Mouse (Mus musculus) frontal cortex, postnatal 25 days (tissue): ENCODE measurements around the gene BC048403.
A peak's percentile ranks its signal among the peaks of the same experiment; 100 is the strongest.

Experiments used
- DNase-seq, 2 experiments: peaks; one replicate each; pipeline ENCODE4 v3.0.0; 2022; ENCODE audit warnings: low spot score in 2 of 2

The BC048403 gene

DNA sequence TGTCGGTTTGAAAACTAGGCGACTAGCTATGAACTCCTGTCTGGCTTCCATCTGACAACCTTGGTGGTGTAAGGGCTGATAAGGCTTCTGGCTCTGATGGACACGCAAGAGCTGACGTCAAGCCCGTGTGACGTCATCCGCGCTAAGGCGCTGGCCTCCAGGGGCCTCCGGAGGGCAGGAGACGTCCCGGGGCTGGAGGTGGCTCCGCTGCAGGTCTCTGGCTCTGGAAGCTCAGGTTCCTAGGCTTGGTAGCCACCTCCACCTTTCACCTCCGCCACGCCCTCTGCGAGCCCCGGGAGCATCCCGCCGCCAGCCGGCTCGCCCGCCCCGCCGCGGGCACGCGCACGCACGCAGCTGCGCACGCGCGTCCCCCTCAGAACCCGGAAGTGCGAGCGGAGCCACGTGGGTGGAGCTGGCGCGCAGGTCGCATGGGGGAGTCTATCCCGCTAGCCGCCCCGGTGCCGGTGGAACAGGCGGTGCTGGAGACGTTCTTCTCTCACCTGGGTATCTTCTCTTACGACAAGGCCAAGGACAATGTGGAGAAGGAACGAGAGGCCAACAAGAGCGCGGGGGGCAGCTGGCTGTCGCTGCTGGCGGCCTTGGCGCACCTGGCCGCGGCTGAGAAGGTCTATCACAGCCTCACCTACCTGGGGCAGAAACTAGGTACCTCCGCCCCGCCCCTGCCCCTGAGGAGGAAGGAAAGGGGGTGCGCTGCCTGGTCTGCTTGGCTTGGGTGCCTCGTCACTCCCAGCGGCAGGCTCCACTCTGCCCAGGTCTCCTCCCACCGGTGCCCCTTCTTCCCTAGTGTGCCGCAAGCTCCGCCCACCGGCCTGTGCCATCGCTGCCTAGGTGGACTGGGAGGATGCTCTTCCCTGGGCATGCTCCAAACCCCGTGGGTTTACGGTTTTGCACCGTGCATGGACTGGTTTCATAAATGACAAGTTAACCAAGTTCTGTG lies at the start of gene BC048403:
TSS of gene BC048403 (plus strand) at position 390 of the 958 bp plus-strand sequence.
- peak; percentile 68 to 76 for DNase-seq

DNA sequence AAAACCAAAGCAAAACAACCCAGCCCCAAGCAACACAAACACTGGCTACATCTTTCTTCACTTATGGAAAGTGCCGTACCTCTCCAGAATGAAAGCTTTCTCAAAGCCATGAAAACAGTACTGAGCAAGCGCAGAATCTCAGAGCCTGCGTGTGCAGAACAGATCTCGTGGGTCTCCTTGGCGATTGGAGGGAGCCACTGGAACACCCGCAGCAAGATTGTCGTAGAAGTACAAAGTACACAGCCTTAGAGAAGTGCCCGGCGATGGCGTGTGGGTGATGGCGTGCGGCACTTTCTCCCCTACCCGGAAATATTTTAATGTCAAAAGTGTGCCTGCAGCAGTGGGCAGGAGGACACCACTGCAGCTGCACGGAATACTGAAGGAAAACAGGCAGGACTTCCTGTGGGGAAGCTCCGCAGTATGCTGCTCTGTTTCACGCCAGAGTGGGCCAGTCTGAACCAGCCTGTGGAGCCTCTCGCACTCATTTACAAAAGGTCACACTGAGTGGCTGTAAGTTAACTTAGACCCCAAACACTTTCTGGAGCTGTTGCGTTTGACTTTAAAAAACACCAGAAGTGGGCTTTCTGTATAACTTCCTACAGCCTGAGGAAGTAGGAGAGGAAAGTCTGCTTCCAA lies 46.7 kb upstream of the BC048403 start:
- no peak for DNase-seq

DNA sequence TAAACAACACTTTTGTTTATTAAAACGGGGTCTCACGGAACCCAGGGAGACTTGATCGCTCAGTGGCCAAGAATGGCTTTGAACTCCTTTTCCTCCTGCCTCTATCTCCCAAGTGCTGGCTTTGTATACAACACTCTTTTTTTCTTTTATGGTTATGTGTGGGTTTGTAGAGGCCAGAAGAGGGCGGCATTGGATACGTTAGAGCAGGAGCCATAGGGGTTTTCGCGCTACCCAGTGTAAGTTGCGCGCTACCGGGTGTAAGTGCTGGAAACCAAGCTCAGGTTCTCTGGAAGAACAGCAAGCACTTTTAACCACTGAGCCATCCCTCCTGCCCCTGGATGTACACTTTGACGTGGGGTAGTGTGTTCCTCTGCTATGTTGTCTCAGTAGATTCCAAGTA lies 45.2 kb upstream of the BC048403 start:
- no peak for DNase-seq

DNA sequence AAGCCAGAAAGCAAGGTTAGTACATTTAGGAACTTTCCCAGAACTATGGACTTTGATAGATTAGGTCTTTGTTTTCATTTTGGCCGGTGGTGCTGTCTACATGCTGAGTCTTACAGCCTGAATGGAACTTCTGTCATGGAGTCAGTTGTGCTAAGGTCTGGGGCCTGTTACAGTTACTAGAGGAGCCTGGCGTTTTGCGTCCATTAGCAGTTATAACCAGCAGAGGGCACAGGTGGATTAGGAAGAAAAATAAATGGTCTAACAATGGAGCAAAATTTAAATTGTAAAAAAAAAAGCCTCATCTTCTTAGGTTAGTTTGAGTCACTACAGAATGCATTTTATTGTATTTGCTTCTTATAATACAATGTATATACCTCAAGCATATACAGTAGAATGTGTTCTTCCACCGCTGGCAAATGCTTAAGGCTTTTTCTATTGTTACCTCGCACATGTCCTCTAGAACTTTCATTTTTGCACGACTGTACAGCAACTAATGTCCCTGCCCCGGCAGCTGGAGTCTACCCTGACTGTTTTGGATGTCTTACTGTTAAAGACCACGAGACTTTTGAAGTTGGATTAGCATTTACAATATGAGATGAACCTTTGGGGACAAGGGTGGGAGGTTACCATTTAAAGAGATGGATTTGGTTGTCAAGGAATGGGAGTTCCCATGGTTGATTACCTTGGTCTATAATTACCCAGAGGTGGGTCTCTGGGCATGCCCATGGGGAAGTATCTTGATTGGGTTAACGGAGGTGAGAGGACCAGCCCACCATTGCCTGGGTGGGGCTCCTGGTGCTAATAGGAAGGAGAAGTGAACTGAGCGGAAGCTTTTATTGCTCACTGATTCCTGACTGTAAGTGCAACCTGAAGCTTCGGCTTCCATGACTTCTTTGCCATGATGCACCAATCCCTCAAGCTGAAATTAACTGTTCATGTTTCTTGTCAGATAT lies 38.2 kb upstream of the BC048403 start:
- DNase-seq, result peak in 1 of 2 experiments; percentile 11

DNA sequence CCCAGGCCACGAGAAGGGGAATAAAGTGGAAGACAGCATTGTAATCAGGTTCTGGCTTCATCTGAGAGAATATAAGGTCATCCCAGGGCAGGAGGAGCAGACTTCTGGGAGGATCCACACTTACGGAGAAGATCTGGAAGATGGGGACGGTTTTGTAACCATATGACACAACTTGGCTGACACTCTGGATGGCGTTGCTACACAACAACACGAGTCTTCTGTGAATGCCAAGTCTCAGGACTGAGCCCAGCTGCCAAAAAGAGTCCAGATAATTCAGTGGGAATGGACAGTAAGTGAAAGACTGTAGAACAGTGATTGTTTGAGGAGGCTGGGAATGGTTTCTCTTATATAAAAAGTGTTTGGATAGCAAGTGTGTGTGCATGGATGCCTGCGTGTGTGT lies 36.1 kb upstream of the BC048403 start:
- DNase-seq, result no peak

DNA sequence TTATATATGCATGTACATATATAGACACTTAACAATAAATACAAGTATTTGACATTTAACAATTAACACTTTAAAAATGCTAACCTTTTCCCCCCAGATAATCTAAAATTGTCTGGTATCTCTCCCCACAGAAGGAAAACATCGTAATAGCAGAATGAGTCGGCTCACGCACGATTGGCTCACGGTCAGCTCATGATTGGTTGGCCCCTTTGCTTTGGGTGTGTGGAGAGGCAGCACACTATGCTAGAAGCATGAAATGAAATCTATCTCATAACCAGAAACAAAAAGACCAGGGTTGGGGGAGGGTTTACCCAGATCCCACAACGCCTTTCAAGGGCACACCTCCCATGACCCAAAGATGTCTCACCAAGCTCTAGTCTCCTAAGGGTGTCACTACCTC lies 34.9 kb upstream of the BC048403 start:
- DNase-seq, result no peak

DNA sequence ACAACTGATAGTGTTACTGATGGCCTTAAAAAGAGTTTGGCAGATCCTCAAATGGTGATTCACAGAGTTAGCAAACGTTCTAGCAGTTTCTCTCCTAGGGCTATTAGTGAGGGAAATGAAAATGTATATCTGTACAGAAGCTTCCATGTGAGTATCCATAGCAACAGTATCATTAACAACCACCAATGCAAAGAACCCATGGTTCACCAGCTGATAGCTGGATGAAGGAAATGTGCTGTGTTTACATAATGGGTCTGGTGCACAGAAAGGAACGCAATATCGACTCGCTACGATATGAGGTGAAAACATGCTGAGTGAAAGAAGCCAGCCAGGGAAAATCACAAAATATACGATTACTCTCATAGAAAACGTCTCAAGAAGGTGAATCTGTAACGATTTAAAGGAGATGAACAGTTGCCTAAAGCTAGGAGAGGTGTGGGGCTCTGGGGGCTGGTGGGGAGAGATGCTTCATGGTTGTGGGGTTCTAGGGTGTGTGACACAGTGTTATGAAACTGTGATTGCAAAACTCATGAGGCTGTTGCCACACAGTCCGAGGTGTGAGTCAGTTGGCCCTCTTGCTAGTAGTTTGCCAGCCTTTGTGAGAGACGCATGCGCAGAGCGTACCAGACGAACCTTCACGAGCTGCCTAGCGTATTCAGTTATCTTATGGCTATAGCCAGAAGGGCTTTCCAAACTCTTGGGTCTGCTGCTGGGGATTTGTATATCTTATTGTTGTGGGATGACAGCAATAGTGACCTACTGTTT lies 34.2 kb upstream of the BC048403 start:
- DNase-seq, result no peak

DNA sequence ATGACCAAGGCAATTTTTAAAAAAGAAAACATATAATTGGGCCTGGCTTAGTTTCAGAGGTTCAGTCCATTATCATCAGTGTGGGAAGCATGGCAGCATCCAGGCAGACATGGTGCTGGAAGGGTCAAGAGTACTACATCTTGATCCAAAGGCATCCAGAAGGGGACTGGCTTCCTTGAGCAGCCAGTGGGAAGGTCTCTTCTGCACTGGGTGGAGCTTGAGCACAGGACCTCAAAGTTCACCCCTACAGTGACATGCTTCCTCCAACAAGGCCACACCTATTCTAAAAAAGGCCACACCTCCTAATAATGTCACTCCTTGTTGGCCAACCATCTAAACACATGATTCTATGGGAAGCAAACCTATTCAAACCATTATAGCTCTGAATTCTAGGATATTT lies 22.9 kb upstream of the BC048403 start:
- DNase-seq, result no peak

DNA sequence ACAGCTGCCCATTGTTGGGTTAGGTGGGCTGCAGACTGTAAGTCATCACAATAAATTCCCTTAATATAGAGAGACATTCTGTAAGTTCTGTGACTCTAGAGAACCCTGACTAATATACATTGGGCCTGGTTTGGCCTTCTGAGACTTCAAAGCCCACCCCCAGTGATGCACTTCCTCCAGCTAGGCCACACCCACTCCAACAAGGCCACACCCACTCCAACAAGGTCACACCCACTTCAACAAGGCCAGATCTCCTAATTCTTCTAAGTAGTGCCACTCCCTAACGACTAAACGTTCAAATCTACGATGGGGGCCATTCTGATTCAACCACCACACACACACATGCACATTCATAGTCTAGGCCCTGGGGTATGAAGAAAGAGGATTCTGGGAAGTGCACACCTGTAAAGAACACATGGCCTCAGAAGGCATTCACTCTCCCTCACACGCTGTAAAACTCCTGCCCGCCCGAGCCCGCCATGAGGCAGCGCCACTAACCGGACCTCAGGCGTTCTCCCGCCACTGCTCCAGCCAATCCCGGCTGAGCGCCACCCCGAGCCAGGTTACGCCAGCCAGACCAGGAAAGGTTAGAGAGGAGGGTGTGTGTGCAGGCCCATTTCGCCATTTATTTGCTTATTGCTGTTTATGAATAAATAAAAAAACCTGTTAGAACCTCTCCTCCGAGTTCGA lies 20.7 kb upstream of the BC048403 start:
- no peak for DNase-seq

DNA sequence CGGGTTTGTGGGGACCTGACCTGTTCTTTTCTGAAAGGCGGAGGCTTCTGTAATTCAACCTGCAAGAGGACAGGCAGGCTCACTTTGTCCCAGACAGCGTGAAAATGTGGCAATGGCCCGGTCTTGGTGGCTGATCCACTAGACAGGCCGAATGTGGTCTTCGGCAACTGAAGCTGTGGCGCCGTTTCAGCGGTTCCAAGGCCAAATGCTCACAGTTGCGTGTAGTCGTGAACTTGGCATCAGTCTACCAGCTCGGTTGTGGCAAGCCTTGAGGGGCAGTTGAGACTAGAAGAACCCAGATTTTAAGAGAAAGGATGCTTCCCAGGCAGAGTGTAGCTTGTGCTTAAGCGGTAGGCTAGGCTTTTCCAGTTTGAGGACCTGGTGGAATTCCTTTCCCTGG lies 19.0 kb upstream of the BC048403 start:
- no peak for DNase-seq

DNA sequence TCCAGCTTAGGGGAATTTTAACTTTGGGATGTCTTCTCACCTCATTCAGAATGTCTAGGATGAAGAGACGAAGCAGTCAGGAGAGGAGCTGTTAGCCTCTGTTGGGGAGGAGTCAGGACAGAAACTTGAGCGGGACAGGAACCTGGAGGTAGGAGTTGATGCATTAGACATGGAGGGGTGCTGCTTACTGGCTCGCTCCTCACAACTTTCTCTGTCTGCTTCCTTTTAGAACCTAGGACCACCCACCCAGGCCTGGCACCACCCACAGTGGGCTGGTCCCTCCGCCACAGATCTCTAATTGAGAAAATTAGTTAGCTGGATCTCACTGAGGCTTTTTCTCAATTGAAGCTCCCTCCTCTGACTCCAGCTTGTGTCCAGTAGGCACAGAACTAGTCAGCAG lies 13.2 kb upstream of the BC048403 start:
- DNase-seq, result no peak

DNA sequence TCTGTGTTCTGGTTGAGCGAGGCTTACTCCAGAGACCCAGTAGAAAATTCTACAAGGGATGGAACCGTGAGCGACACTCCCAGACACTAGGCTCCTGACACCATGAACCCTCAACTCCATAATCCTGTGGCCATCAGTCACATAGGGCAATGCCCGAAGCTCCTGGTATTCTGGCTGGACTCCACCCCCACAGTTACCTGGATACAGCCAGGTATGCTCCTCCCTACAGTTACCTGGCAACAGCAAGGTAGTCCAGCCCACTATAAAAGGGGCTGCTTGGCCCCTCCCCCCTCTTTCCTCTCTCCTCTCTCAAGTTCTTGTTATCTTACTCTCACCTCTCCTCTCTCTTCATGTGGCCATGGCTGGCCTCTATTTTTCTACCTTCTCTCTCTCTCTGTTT lies 12.6 kb upstream of the BC048403 start:
- DNase-seq, result no peak

DNA sequence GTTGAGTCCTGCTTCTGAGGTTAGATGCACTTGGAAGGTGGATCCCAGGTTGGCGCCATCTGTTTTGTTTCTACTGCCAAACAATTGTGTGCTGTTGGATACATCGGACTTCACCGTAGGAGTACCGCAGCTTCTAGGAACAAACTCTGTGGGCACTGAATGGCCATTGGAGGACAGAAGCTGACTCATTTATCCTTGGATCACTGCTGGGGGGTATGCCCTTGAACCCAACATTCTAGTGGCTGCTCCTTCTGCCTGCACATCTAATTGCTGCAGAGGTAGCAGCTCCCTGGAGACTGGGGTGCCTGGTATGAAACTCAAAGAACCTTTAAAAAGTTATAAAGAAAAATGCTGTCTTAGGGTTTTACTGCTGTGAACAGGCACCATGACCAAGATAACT lies 11.5 kb upstream of the BC048403 start:
- DNase-seq, result no peak

DNA sequence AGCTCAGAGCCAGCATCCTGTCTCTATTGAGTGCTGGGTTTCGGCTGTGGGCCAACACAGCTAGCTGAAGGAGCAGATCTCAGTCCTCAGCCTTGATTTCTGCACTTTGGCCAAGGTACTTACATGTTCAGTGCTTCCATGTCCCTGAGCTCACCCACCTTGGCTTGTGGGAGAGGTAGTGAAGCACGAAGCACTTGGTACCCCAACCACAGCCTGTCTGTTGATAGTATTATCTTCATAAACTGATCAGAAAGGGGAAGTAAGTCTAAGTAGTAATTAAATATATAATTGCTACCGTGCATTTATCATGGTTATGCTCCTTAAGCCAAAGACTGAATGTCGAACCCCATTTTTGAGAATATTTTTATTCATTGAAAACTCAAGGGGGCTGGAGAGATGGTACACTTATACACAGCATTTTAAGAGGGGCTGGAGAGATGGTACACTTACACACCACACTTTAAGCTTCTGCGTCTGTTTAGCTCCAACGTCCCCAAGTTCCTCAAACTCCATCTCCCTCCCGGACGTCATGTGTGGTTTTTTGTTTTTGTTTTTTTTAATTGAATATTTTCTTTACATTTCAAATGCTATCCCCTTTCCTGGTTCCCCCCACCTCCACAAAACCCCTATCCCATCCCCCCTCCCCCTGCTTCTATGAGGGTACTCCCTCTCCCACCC lies 8.6 kb upstream of the BC048403 start:
- no peak for DNase-seq

DNA sequence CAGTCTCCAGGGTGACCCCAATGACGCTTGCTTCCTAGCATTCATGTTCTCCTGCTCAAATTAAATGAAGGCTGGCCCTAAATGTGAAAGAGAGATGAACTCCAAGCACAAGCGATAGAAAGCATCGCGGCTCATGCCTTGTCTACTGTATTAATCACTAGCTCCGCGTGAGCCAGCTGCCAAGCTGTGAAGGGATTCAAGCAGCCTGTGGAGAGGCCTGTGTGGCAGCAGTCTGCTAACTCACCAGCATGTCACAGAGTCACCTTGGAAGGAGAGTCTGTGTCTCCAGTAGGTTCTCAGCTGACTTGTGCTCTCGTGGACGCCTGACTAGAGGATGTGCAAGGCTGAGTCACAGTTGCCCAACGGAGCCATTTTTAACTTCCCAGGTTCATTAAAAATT lies 7.2 kb upstream of the BC048403 start:
- no peak for DNase-seq

DNA sequence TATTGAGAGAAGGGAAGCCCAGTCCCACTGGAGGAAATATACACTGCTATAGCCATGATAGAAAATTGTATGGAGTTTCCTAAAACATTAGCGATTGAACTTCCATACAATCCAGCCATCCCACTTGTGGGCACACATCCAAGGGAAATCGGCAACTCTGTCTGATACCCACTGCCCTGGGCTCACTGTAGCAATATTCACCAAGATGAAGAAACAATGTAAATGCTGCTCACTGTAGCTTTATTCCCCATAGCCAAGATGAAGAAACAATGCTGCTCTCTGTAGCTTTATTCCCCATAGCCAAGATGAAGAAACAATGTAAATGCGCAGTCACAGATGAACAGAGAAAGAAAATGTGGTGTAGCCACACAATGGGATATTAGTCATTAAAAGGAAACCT lies 2.5 kb upstream of the BC048403 start:
- no peak for DNase-seq

DNA sequence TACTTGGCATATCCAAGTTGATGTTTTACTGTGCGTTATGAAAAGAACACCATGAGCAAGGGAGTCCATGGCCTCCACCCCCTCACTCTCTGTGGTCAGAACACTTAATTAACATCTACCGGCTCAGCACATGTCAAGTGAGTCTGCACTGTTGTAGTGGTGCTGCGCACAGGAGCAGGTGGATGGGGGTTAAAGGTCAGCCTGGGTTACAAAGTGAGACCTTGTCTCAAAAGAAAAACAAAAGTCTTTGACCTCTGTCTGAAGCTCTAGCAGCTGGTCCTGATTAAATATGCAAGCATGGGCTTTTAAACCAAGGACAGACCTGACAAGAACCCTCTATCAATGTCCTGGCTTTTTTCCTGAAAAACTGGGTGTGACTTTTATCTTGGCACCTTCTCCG lies 2.6 kb downstream of the BC048403 start:
- DNase-seq, result no peak

DNA sequence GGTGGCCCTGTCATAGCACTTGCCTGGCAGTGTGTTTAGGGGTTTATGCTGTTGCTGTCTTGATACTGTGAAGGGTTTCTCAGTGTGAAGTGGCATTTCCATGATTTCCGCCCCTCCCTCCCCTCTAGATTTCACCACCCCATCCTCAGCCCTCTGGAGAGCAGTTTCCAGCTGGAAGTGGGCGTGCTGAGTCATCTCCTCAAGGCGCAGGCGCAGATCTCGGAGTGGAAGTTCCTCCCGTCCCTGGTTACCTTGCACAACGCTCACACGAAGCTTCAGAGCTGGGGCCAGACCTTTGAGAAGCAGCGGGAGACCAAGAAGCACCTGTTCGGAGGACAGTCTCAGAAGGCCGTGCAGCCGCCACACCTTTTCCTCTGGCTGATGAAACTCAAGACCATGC lies 10.4 kb downstream of the BC048403 start:
- peak; percentile 35 to 50 for DNase-seq

DNA sequence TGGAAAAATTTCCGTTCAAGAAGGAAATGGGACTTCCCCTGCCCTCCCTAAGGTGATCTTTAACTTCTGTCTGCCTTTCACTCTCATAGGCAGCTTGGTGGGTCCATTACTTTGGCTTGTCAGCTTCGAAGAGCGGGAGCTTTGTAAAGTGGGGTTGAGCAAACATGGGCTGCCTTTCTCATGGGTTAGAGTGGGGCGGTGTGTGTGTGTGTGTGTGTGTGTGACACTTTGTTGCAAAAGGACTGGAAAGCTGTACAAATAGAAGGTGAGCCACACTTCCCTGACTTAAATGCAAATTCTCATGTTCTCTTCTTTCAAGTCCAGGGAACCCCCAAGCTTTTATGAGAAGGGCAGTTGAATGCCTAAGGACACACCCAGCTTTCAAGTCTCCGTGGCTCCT lies 14.5 kb downstream of the BC048403 start:
- no peak for DNase-seq

DNA sequence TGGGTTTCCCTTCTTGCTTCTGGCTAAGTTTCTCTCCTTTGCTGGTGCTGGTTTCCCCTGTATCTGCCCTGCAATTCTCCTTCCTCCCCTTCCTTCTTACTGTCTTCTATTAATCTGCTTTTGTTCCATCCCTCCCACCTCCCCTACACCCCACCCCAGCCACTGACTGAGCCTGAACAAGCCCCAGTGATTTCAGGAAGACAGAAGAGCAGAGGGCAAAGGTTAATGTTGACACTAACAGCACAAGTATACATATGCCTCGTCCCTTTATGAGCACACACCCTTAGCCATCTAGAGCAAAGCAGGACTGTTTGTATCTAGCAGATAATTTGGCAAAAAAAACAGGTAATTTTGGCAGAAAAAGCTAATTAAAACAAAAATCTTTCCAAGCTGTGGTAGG lies 16.1 kb downstream of the BC048403 start:
- no peak for DNase-seq
